Mouse (Mus musculus) effector memory CD4-positive, alpha-beta T cell, adult 5 months (primary cell): Measurements from ENCODE around the gene Slc27a5. TPM values are rescaled to one million over a fixed set of nuclear protein-coding genes. Genes with fewer than 3 reads are reported as not detected.

Source experiments
- polyA plus RNA-seq: library from polyadenylated mRNA; unstranded; fragments of 100-300 nt; shearing (Covaris generic); gene quantifications from one replicate; pipeline ENCODE4 v1.2.1, GENCODE M21; 2017

Gene Slc27a5
- 0.21 TPM for polyA plus RNA-seq

GRCm38 (mm10) chr7:12998053-12998452, at the start of gene Slc27a5:
Slc27a5 (minus strand) TSS chr7:12998192.

DNA sequence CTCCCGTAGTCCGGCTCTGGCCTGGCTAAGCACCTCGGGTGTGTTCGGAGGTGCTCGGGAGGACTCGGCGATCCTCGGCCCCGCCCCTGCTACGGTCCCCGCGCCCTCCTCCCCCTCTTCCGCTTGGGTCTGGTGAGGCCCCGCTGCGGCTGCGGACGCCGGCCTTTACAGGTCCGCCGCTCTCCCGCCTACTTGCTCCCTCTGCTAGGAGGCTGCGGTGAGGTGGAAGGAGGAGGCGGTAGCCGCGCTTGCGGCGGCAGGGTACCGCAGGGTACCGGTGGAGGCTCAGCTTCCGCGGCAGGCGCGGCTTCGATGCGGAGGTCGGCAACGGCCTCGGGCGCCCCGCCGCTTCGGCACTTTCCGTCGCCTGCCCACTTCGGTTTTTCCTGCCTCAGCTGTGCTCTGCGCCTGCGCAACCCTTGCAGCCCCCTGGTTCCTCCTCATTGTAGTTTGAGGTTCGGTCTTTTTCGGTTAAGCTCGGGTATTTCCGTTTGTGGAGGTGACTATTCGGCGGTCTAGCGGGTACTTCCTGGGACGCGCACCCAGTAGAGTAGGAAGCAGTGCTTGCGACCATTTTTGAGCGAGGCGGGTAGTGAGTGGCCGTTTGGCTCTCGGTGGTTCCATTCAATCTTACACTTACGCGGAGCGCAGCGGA, 40.0 kb upstream of the Slc27a5 start, which contains the start of gene Ube2m:
Gene Ube2m (minus strand): TSS at position 375 of the 655 bp plus-strand sequence.

GRCm38 (mm10) chr7:13034148-13034977, 36.4 kb upstream of the Slc27a5 start, which contains the start of gene Chmp2a:
Chmp2a (minus strand) TSS chr7:13034807.

DNA sequence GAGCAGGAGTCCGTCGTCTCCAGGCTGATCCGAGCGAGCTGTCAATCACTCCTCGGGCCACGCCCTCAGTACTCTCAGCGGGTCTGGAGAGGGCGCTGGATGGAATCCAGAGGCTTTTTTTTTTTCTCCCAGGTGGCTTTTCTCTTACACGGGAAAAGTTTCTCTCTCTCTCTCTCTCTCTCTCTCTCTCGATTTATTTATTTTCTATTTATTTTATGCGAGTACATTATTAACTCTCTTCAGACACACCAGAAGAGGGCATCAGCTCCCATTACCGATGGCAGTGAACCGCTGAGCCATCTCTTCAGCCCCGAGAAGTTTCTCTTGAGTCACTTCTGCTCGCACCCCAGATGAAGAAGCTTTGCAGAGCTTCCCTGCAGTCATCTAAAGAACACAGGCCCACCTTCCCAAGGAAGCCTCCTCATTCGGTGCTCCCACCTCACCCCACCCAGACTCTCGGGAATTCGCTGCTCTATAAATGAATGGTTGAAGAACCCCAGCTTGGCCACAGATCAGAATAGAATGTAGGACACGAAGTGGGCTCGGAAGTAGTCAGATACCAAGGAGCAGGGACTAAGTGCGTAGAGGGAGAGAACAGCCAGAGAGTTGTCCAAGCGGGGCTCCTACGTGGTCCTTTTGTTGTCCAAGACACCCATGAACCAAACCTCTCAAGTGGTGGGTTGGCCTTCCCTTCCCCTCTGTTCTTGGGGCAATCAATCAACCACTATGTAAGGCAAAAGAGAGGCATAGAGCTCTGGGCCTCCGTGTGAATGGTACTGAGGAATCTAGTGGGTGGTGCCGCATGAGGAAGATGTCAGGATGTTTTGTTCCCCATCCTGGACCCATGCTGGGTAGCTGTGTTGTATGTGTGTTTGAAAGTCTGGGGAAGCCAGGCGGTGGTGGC, 12.3 kb upstream of the Slc27a5 start, which contains the start of gene Zbtb45:
Gene Zbtb45 (minus strand): TSS at position 30 of the 904 bp plus-strand sequence.

GRCm38 (mm10) chr7:12998851-12999250, 859 bp upstream of the Slc27a5 start, which contains the start of gene Trim28:
Trim28 (plus strand) TSS chr7:12999114.

GRCm38 (mm10) chr7:12977682-12978389, 20.2 kb downstream of the Slc27a5 start, which contains the start of gene Zfp446:
Zfp446 (plus strand) TSS chr7:12977848.

GRCm38 (mm10) chr7:12965678-12966091, 32.3 kb downstream of the Slc27a5 start, which contains the start of gene Zfp324:
Zfp324 (plus strand) TSS chr7:12965838.

Other genes starting within 250 kb of the Slc27a5 start
- 12.5 TPM for gene Zscan18, start 194.6 kb downstream of the Slc27a5 start, polyA plus RNA-seq
- 7.6 TPM for gene Zfp329, start 179.3 kb downstream of the Slc27a5 start, polyA plus RNA-seq
- gene Zfp110, start 163.4 kb downstream of the Slc27a5 start, polyA plus RNA-seq: 91.6 TPM
- gene Zfp128, start 117.0 kb downstream of the Slc27a5 start, polyA plus RNA-seq: 0.42 TPM
- 5.2 TPM for gene Zscan22, start 100.4 kb downstream of the Slc27a5 start, polyA plus RNA-seq
- 1,062 TPM for gene Rps5, start 75.9 kb downstream of the Slc27a5 start, polyA plus RNA-seq
- gene Rnf225, start 70.8 kb downstream of the Slc27a5 start, polyA plus RNA-seq: not detected
- gene Zfp324, start 32.4 kb downstream of the Slc27a5 start, polyA plus RNA-seq: 0.60 TPM
- 3.5 TPM for gene Zfp446, start 20.3 kb downstream of the Slc27a5 start, polyA plus RNA-seq
- gene Trim28, start 922 bp upstream of the Slc27a5 start, polyA plus RNA-seq: 106 TPM
- 6.3 TPM for gene Zbtb45, start 11.8 kb upstream of the Slc27a5 start, polyA plus RNA-seq
- gene Chmp2a, start 36.6 kb upstream of the Slc27a5 start, polyA plus RNA-seq: 163 TPM
- 133 TPM for gene Ube2m, start 40.1 kb upstream of the Slc27a5 start, polyA plus RNA-seq
- 0.09 TPM for gene Mzf1, start 56.6 kb upstream of the Slc27a5 start, polyA plus RNA-seq
- gene Vmn1r85, start 97.0 kb upstream of the Slc27a5 start, polyA plus RNA-seq: not detected
- gene Vmn1r86, start 121.7 kb upstream of the Slc27a5 start, polyA plus RNA-seq: not detected
- gene Vmn1r87, start 142.0 kb upstream of the Slc27a5 start, polyA plus RNA-seq: 0.16 TPM
- 0.07 TPM for gene Vmn1r88, start 161.4 kb upstream of the Slc27a5 start, polyA plus RNA-seq
- gene Vmn1r89, start 214.8 kb upstream of the Slc27a5 start, polyA plus RNA-seq: not detected